Mouse (Mus musculus) B cell, adult 2 months (primary cell): Measurements from ENCODE around the gene Mrln.
A peak's percentile ranks its signal among the peaks of the same experiment; 100 is the strongest.

ENCODE experiments used
- DNase-seq, 2 experiments: peaks; one replicate each; pipeline ENCODE4 v3.0.0; 2022

Mrln gene

GRCm38 (mm10) chr10:70204505-70205399 lies at the start of gene Mrln:
Gene Mrln (plus strand): TSS chr10:70204664.
- DNase-seq = no peak

DNA sequence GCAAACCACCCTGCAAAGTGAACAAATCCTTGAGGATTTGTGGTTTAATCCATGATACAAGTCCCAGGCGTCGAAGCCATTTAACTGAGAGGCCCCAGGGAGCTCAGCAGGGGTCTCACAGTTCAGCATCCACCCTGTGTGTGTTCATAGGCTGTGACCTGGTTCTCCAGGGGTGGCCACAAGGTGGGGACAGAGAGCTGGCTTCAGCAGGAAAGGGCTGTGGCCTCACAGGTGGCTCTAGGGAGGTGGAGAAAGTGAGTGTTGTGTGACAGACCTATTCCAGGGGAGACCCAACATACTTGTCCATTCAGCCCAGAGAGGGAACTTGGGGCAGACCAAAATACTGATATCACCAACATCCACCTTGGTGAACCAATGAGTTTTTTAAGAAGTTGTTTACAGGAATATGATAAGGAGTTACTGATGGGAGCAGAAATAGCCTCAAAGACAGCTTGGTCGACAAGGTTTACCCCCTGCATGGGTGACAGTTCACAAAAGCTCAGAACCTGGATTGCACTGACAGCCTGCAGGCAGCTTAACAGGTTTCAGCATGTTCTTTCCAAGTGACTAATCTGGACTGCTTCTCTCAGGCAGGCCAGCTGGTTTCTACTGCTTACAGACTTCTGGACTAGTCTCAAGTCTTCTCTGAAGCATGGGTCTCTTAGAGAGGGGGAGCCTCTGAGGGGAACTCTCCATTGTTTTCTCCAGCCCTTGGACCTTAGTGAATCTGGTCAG lies 47.9 kb upstream of the Mrln start:
- peak; percentile 71 to 73 for DNase-seq

- no peak for DNase-seq
Measured at GRCm38 (mm10) chr10:70159651-70160320, 44.7 kb upstream of the Mrln start.

DNA sequence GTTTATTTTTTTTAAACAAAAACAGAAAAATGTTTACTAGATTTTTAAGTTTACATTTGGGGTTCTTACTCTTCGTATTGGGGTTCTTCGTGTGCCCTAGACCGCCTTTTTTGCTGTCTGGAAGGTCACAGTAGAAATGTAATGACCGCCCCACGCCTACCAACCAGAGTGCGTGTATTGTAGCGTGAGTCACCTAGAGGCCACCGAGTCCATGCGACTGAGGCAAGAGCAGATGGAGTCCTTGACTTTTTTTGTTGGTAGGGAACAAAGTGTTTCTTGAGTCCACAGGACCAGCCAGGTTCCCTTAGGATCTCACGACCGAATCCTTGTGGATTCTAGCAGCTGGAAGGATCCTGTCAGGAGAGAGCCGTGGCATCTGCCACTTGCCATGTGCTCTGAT lies 43.7 kb upstream of the Mrln start:
- no peak for DNase-seq

DNA sequence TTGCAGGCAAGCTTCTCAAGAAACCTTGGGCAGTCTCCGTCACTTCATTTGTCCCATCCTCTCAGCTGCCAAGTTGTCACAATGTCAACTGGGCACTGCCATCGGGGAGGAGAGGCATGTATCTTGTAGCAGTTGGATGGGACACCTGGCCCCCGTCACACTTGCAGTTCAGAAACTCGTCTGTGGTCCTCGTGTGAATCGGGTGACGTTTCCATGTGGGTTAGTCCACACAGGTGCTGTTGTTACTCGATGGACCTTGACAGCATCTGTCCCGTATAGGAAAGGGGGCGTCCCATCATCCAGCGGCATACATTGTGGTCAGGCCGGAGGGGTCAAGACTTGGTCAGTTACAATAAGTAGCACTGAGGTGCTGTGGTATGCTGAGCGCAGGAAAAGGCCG lies 43.0 kb upstream of the Mrln start:
- peak; percentile 24 to 36 for DNase-seq

GRCm38 (mm10) chr10:70163681-70164080 lies 40.8 kb upstream of the Mrln start:
- no peak for DNase-seq

GRCm38 (mm10) chr10:70165877-70166276 lies 38.6 kb upstream of the Mrln start:
- no peak for DNase-seq

GRCm38 (mm10) chr10:70166427-70166826 lies 38.0 kb upstream of the Mrln start:
- no peak for DNase-seq

- DNase-seq = no peak
Measured at GRCm38 (mm10) chr10:70167625-70168024, 36.8 kb upstream of the Mrln start.

DNA sequence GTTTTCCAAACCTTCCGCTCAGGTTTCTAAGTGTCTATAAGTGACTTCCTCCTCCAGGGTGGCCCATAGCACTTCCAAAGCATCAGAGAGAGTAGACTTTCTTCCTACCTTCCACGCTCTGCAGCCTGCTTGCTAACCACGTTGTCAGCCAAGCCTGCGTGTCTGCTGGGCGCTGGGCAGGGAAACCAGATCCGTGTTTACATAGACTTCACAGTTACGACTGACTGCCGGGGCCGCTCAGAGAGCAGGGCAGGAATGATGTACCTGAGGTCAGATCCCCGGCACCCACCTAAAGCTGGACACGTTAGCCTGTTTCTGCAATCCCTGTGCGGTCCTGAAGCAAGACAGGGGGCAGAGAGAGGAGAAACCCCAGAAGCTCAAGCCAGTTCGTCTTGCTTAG lies 36.1 kb upstream of the Mrln start:
- no peak for DNase-seq

GRCm38 (mm10) chr10:70169044-70169443 lies 35.4 kb upstream of the Mrln start:
- no peak for DNase-seq

- DNase-seq = peak; percentile 81 to 83
Measured at GRCm38 (mm10) chr10:70173314-70173713, 31.1 kb upstream of the Mrln start.

DNA sequence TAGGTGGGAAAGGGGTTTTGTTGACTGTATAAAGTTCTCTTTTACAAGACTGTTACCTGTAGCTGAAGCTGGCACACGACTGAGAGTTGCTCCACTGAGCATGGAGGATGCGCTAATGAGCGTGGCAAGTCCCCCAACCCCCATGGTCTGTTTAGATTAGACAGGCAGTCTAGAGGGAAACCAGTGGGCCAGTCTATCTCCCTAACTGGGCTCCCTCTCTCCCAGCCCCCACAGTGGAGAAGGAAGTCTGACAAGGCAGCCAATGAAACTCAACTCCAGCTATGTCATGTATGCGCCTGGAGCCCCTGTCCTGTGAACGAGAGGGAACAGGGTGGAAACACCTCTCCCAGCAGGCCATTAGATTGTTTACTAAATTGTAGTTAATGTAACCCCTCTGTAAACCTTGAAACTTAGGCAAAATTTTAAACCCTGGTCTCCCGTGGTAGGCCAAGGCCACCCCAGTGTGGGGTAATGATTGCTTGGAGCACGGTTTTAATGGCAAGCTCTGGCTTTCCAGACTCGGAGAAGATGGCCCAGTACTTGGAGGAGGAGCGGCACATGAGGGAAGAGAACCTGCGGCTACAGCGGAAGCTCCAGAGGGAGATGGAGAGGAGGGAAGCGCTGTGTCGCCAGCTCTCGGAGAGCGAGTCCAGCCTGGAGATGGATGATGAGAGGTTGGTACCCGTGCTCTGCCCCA lies 29.8 kb upstream of the Mrln start:
- no peak for DNase-seq

DNA sequence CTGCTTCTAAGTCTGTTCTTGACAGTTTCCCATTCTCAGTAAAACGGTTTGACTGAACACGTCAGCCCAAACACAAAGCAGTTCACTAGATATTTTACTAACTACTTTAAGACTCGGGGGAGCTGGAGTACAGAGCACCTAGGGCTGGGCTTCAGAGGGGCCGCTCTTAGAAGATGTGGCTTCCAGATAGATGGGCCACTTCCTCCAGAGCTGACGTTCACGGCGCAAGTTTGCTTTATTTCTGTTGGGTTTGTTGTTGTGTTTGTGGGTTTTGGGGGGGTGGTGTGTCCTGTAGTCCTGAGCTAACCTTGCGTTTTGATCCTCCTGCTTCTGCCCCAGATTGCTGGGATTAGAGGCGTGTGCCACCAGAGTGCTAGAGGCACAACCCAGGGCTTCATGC lies 23.7 kb upstream of the Mrln start:
- DNase-seq = no peak

DNA sequence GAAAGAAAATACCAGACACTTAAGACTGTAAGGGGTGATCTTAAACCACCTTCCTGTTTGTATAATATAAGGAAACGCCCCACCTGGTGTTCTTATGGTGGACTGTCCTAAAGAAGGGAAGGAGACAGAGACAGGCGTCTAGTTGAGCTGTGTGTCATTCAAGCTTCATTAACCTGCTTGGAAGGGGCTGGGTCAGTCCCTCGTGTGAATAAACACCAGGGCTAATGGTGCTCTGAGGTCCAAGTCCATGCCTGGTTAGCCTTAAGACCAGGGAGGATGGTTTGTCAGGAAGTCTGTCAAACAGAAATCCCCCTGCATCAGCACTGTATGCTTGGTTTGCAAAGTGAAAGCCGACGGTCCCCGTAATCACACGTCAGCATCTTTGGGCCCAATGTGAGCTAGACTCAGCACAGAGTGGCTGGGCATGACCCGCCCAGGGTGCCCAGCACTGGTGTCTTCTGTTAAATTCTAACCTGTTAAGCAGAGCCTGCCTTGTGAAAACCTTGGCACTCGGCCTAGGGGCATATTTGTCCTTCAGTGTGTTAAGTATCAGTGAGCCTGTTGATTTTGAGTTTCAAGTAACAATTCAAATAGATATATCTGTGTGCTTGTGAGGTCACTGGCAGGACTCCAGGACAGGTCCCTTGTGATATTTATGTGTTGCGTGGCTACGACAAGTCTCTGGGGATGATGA lies 23.0 kb upstream of the Mrln start:
- DNase-seq = no peak

- no peak for DNase-seq
Measured at GRCm38 (mm10) chr10:70183210-70184080, 21.0 kb upstream of the Mrln start.

DNA sequence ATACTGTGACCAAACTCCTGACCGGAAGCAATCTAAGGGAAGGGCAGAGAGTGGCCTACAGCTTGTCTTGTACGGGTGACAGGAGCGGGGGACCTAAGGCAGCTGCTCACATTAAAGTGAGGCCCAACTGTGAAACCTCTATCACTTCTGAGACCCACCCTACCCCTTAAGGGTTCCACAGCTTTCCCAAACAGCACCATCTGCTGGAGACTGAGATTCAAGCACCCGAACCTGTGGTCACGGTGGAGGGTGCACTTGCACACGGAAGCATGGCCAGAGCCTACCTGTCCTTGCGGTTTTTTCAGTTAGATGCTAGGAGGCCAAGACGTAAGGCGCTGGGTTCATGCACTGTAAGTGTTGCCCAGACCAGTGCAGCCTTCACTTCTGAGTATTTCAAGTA lies 18.3 kb upstream of the Mrln start:
- peak; percentile 38 to 42 for DNase-seq

- DNase-seq = no peak
Measured at GRCm38 (mm10) chr10:70186586-70186985, 17.9 kb upstream of the Mrln start.

DNA sequence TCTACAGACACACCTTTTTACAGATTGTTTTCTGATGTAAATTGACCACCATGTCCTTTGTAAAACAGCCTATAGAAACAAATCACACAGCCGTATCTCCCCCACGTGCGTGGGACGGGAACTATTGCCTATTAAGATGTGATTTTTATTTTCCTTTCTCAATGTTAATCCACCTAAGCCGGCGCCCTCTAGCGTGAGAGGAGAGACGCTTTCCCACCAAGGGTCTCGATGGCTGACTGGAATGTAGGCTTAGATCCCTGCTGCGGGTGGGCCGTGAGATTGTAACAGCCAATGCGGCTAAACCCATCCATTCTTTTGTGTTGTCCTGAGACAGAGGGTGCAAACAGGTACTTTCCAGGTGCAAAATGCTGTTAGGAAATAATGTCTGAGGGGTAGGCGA lies 14.6 kb upstream of the Mrln start:
- DNase-seq = no peak

DNA sequence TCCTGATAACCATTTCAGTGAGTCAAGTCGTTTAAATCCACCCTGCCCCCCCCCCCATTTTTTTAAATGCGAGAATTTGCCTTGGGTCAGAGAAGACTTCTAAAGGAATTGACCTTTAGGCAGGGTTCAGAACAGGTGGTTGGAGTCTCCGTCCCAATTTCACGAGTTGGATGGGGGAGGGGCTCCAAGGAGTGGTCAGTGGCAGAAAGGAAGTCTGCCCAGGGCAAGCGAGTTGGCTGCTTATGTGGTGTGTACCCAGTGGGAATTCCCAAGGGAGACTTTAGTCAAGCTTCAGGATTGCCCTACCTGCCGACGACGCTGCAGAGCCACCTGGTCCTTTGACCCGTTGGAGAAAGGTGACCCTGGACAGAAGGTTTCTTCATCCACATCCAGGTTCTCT lies 10.2 kb upstream of the Mrln start:
- DNase-seq = no peak

GRCm38 (mm10) chr10:70195279-70195678 lies 9.2 kb upstream of the Mrln start:
- peak; percentile 22 to 35 for DNase-seq
